Mouse (Mus musculus) splenic B cell, adult 2 months (primary cell): ENCODE data around the gene Plpp2.

Experiments
- DNase-seq: peaks from one replicate; pipeline ENCODE4 v3.0.0-alpha.2; 2011; ENCODE audit warnings: low read depth, low spot score
- H3K27me3 ChIP-seq: 2 replicates; pipeline ENCODE4 v1.6.1; 2012; ENCODE audit warnings: mild to moderate bottlenecking, low read length, moderate library complexity, mixed read lengths; ENCODE audit not compliant: control insufficient read depth, poor library complexity, insufficient read depth, severe bottlenecking
- H3K36me3 ChIP-seq: 2 replicates; pipeline ENCODE4 v1.6.1; 2012; ENCODE audit warnings: mild to moderate bottlenecking, low read length, moderate library complexity, mixed read lengths; ENCODE audit not compliant: control insufficient read depth, poor library complexity, insufficient read depth, severe bottlenecking

Gene Plpp2

GRCm38 (mm10) chr10:79556951-79557350 is 23.4 kb upstream of the Plpp2 start:
- DNase-seq: no peak
- no peaks in the 10 kb centered on the region for H3K27me3 ChIP-seq
- no peaks in the 10 kb centered on the region for H3K36me3 ChIP-seq

- no peak for DNase-seq
- no peaks in the 10 kb centered on the region for H3K27me3 ChIP-seq
- no peaks in the 10 kb centered on the region for H3K36me3 ChIP-seq
Measured at GRCm38 (mm10) chr10:79555238-79555724, 21.7 kb upstream of the Plpp2 start.

- Histone ChIP-seq H3K27me3 (no peaks in the 10 kb centered on the region), H3K36me3 (no peaks in the 10 kb centered on the region)
- peak; percentile 86 for DNase-seq
Measured at GRCm38 (mm10) chr10:79554330-79555237, 21.0 kb upstream of the Plpp2 start, which contains the start of gene Mier2. Gene Mier2, minus strand, starts transcription at chr10:79555199.

- DNase-seq: no peak
- Histone ChIP-seq H3K27me3 (no peaks in the 10 kb centered on the region), H3K36me3 (no peaks in the 10 kb centered on the region)
Measured at GRCm38 (mm10) chr10:79553691-79554090, 20.1 kb upstream of the Plpp2 start.

GRCm38 (mm10) chr10:79553176-79553575 is 19.6 kb upstream of the Plpp2 start:
- Histone ChIP-seq H3K27me3 (no peaks in the 10 kb centered on the region), H3K36me3 (peaks cover 3% of the 10 kb centered on the region; the same call in 1 of the 2 replicates)
- DNase-seq: no peak

- no peak for DNase-seq
- H3K27me3 ChIP-seq: no peaks in the 10 kb centered on the region
- H3K36me3 ChIP-seq: peaks cover 4% of the 10 kb centered on the region; the same call in 1 of the 2 replicates
Measured at GRCm38 (mm10) chr10:79552531-79552930, 18.9 kb upstream of the Plpp2 start.

- Histone ChIP-seq H3K27me3 (no peaks in the 10 kb centered on the region), H3K36me3 (peaks cover 4% of the 10 kb centered on the region; the same call in 1 of the 2 replicates)
- DNase-seq: no peak
Measured at GRCm38 (mm10) chr10:79550366-79550765, 16.8 kb upstream of the Plpp2 start.

- H3K36me3 ChIP-seq: peaks cover 4% of the 10 kb centered on the region; the same call in 1 of the 2 replicates
- no peaks in the 10 kb centered on the region for H3K27me3 ChIP-seq
- no peak for DNase-seq
Measured at GRCm38 (mm10) chr10:79548971-79549723, 15.6 kb upstream of the Plpp2 start.

- DNase-seq: no peak
- no peaks in the 10 kb centered on the region for H3K27me3 ChIP-seq
- H3K36me3 ChIP-seq: peaks cover 4% of the 10 kb centered on the region; the same call in 1 of the 2 replicates
Measured at GRCm38 (mm10) chr10:79548546-79548945, 14.9 kb upstream of the Plpp2 start.

GRCm38 (mm10) chr10:79547148-79547675 is 13.6 kb upstream of the Plpp2 start:
- DNase-seq: no peak
- H3K36me3 ChIP-seq: peaks cover 4% of the 10 kb centered on the region; the same call in 1 of the 2 replicates
- no peaks in the 10 kb centered on the region for H3K27me3 ChIP-seq

- no peaks in the 10 kb centered on the region for H3K27me3 ChIP-seq
- H3K36me3 ChIP-seq: peaks cover 4% of the 10 kb centered on the region; the same call in 1 of the 2 replicates
- no peak for DNase-seq
Measured at GRCm38 (mm10) chr10:79546483-79546882, 12.9 kb upstream of the Plpp2 start.

GRCm38 (mm10) chr10:79545891-79546290 is 12.3 kb upstream of the Plpp2 start:
- Histone ChIP-seq H3K27me3 (no peaks in the 10 kb centered on the region), H3K36me3 (peaks cover 4% of the 10 kb centered on the region; the same call in 1 of the 2 replicates)
- no peak for DNase-seq

GRCm38 (mm10) chr10:79544631-79545030 is 11.0 kb upstream of the Plpp2 start:
- no peak for DNase-seq
- H3K27me3 ChIP-seq: no peaks in the 10 kb centered on the region

GRCm38 (mm10) chr10:79543884-79544597 is 10.4 kb upstream of the Plpp2 start:
- DNase-seq: no peak
- Histone ChIP-seq H3K27me3 (no peaks in the 10 kb centered on the region), H3K36me3 (peaks cover 4% of the 10 kb centered on the region)

More at GRCm38 (mm10) chr10:79544631-79545030, 11.0 kb upstream of the Plpp2 start:
- H3K36me3 ChIP-seq: peaks cover 4% of the 10 kb centered on the region
